Mouse (Mus musculus) neural tube, embryonic 12.5 days (tissue): ENCODE measurements around the gene Mok. TPM values are rescaled to one million over a fixed set of nuclear protein-coding genes. Genes with fewer than 3 reads are reported as not detected.

Source experiments
- ATAC-seq: fragments of 200-750 bp; cut with Nextera tagmentation; 2 replicates; pipeline ENCODE4 v1.8.0; 2017; ENCODE audit warnings: low read depth, mild to moderate bottlenecking, moderate TSS enrichment, moderate library complexity; ENCODE audit not compliant: low FRiP score
- H3K27ac ChIP-seq: fragments of 300-500 bp; sonication (generic); 2 replicates; pipeline ENCODE4 v1.5.1; 2016
- H3K27me3 ChIP-seq: fragments of 300-500 bp; sonication (generic); replicated peaks from 2 replicates; pipeline ENCODE4 v1.6.1; 2016; ENCODE audit warnings: mild to moderate bottlenecking
- H3K36me3 ChIP-seq: fragments of 300-500 bp; sonication (generic); 2 replicates; pipeline ENCODE4 v1.6.1; 2016; ENCODE audit warnings: mild to moderate bottlenecking
- H3K4me1 ChIP-seq: fragments of 300-500 bp; sonication (generic); 2 replicates; pipeline ENCODE4 v1.6.1; 2016
- H3K4me2 ChIP-seq: fragments of 300-500 bp; sonication (generic); replicated peaks from 2 replicates; pipeline ENCODE4 v1.6.1; 2016; ENCODE audit warnings: mild to moderate bottlenecking
- H3K4me3 ChIP-seq: fragments of 300-500 bp; sonication (generic); 2 replicates; pipeline ENCODE4 v1.5.1; 2016
- H3K9ac ChIP-seq: fragments of 300-500 bp; sonication (generic); 2 replicates; pipeline ENCODE4 v1.6.1; 2016; ENCODE audit warnings: mild to moderate bottlenecking
- H3K9me3 ChIP-seq: fragments of 300-500 bp; sonication (generic); 2 replicates; pipeline ENCODE4 v1.6.1; 2016; ENCODE audit warnings: mild to moderate bottlenecking
- WGBS: fragments of 180-500 bp; shearing (Covaris S2); methylation state at CpG from one replicate; pipeline ENCODE4 v1.1.7; 2016; 5-methylcytosine and 5-hydroxymethylcytosine counted together
- polyA plus RNA-seq: library from polyadenylated mRNA; unstranded; fragments of >200 nt; fragmentation: Nextera tagmentation; extraction: Ambion mirVana; gene quantifications from 2 replicates; pipeline ENCODE4 v1.2.1, GENCODE M21; 2016

The Mok gene
- polyA plus RNA-seq, 1 experiment from 2014 or later: 10.2 TPM

DNA sequence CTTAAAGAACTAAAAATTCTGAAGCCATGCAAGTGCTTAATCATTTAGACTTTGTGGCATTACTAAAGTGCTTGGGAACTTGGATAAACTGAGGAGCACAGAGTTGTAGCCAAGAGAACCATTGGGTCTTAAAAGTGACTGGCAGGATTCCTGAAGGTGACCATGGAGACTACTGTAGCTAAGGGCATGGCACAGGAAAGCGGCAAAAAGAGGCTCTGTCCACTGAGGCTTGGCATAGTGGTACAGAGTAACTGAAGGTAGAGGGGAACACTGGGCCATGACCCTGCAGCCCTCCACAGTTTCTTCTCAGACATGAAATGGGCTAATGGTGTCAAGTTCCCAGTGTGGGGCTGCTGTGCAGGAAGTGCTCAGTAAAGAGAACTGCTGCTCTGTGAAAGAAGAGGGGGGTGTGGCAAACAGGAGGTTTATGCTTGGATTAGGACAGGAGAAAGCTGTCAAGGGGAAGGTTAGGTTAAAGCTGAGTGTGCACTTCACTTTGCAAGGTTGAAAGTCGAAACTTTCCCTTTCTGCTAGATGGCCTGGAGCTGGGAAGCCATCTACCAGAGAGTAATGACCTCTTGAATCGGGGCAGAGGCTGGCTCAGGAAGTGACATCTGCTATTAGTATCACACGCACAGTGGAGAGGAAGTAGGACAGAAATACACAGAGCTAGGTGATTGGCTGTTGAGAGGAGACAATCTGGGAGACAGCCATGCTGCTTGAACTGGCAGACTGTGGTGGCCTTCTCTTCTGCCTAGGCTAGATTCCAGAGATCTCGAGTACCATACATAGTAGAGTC, 64.9 kb downstream of the Mok start:
- H3K27me3 ChIP-seq: no peaks in the 10 kb centered on the region
- H3K4me3 ChIP-seq: no peak overlapping the region
- 77% methylated on average over 5 of the region's 5 CpGs for WGBS
- H3K4me2 ChIP-seq: no peak overlapping the region
- H3K36me3 ChIP-seq: peaks cover 8% of the 10 kb centered on the region
- no peak overlapping the region for H3K27ac ChIP-seq
- no peaks in the 10 kb centered on the region for H3K9me3 ChIP-seq
- no peaks in the 10 kb centered on the region for H3K4me1 ChIP-seq
- H3K9ac ChIP-seq: no peak overlapping the region
- ATAC-seq: no peak

DNA sequence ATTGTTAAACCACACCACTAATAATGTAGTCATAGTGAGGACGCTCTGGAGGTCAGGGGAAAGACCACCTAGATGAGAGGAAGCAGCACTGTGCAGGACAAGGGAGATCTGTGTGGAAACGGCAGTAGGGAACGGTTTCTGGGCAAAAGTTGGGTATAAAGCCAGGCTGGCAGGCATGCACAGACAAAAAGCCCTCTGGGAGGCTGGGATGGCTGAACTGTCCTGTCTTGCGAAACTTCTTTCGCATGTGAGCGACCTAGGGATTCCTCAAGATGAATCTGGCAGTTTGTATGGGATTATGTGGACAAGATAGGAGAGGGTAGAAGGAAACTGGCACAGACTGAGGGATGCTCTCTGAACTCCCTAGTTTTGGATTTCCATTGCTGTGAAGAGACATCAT, 68.8 kb downstream of the Mok start:
- Histone ChIP-seq H3K4me1 (peaks cover 5% of the 10 kb centered on the region; the same call in 1 of the 2 replicates), H3K4me3 (no peak overlapping the region), H3K27ac (no peak overlapping the region), H3K4me2 (no peak overlapping the region), H3K9me3 (no peaks in the 10 kb centered on the region), H3K27me3 (no peaks in the 10 kb centered on the region), H3K9ac (no peak overlapping the region), H3K36me3 (no peaks in the 10 kb centered on the region)
- 94% methylated on average over 6 of the region's 6 CpGs for WGBS
- no peak for ATAC-seq

- Histone ChIP-seq H3K4me3 (no peak overlapping the region), H3K9ac (no peak overlapping the region), H3K9me3 (no peaks in the 10 kb centered on the region), H3K36me3 (no peaks in the 10 kb centered on the region), H3K4me1 (peaks cover 5% of the 10 kb centered on the region; the same call in 1 of the 2 replicates), H3K4me2 (no peak overlapping the region), H3K27ac (no peak overlapping the region), H3K27me3 (no peaks in the 10 kb centered on the region)
- no peak for ATAC-seq
- WGBS: 96% methylated on average over 10 of the region's 10 CpGs
These were observed 70.1 kb downstream of the Mok start for GRCm38 (mm10) chr12:110770479-110771247.

DNA sequence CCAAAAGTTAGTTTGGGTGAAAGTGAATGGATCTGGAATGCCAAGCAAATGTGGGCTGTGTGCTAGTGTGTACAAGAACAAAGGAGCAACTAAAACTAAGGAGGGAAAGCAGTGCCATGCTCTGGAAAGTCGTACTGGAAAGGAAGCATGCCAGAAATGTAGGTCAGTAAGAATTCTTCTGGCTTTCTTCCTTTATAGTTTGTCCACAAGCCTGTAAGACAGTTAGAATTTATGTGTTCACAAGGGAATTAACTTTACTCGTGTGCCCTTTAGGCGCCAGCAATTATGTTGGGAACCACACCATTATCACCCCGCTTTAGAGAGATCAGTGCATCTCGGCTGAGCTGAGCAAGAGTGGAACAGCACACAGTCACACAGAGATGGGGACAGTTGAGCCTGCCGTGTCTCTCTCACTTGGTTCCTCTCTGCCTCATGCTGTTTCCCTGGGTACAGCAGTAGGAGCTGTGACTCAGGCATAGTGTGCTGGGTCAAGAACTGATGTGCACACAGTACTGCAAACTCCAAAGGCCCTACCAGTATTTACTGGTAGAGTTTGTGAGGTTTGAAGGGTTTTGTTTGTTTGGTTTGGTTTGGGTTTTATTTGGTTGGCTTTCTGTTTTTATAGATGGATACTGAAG, 71.0 kb downstream of the Mok start:
- H3K4me2 ChIP-seq: no peak overlapping the region
- no peak for ATAC-seq
- H3K4me1 ChIP-seq: peaks cover 5% of the 10 kb centered on the region; the same call in 1 of the 2 replicates
- no peak overlapping the region for H3K9ac ChIP-seq
- H3K9me3 ChIP-seq: no peaks in the 10 kb centered on the region
- no peak overlapping the region for H3K4me3 ChIP-seq
- no peaks in the 10 kb centered on the region for H3K27me3 ChIP-seq
- 64% methylated on average over 6 of the region's 6 CpGs for WGBS
- H3K36me3 ChIP-seq: no peaks in the 10 kb centered on the region
- no peak overlapping the region for H3K27ac ChIP-seq

DNA sequence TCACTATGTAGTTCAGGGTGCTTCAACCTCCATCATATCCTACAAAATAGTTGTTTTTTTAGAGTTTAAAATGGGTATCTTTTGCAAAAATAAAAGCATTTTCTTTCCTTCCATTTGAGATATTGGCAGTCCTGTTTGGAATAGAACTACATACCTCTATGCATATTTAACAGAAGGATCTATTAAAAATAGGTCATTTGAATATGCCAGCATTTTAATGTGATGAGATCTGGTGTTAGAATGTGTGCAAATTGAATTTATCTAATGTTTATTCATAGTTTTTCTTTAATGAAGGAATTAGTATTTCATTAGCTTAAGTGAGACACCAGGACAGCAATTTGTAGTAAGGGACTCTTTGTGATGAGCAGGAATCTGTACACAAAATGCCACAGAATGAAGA, 72.2 kb downstream of the Mok start:
- Histone ChIP-seq H3K4me1 (peaks cover 5% of the 10 kb centered on the region; the same call in 1 of the 2 replicates), H3K36me3 (no peaks in the 10 kb centered on the region), H3K9ac (no peak overlapping the region), H3K9me3 (no peaks in the 10 kb centered on the region), H3K4me3 (no peak overlapping the region), H3K4me2 (no peak overlapping the region), H3K27ac (no peak overlapping the region), H3K27me3 (no peaks in the 10 kb centered on the region)
- no peak for ATAC-seq

DNA sequence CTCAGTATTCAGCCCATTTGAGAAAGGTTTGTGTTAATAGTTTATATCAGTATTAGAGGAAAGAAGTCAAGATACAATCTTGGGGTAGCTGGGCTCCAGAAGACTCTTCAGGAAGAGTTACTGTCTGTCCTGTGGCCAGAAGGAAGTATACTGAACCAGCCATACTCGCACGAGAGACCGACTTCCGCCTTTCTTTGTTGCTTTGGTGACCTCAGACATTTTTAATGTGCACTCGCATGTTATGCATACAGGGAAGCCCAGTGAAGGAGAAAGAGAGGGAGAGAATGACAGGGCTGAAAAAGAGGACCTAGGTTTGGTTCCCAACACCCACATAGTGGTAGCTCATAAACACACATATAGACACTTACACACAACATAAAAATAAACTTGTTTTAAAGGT, 76.2 kb downstream of the Mok start:
- no peak overlapping the region for H3K4me2 ChIP-seq
- no peaks in the 10 kb centered on the region for H3K27me3 ChIP-seq

GRCm38 (mm10) chr12:110762321-110762720, 78.4 kb downstream of the Mok start:
- Histone ChIP-seq H3K4me1 (no peaks in the 10 kb centered on the region), H3K9ac (no peak overlapping the region), H3K36me3 (no peaks in the 10 kb centered on the region), H3K27me3 (no peaks in the 10 kb centered on the region), H3K27ac (no peak overlapping the region), H3K4me3 (no peak overlapping the region), H3K9me3 (no peaks in the 10 kb centered on the region), H3K4me2 (no peak overlapping the region)
- no peak for ATAC-seq
- WGBS: 93% methylated on average over 2 of the region's 2 CpGs

More for the DNA sequence above, 76.2 kb downstream of the Mok start:
- Histone ChIP-seq H3K36me3 (no peaks in the 10 kb centered on the region), H3K9ac (no peak overlapping the region), H3K9me3 (no peaks in the 10 kb centered on the region), H3K4me3 (no peak overlapping the region), H3K4me1 (peaks cover 4% of the 10 kb centered on the region; the same call in 1 of the 2 replicates), H3K27ac (no peak overlapping the region)
- WGBS: 93% methylated on average over 5 of the region's 5 CpGs
- ATAC-seq: no peak

DNA sequence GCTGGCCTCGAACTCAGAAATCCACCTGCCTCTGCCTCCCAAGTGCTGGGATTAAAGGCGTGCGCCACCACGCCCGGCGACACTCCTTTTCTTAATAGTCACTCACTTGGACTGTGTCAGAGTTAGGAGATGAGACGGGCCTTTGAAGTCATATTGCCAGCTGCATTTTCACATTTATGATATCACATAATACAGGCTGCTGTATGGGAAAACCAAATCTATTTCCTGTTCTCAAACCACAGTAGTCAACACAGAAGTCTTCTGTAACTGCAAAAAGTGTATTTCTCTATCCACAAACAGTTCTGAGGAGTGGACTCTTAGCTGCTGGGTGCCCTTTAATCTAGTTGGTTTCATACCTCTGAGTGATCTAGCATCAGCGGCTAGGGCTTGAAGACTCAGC, 81.8 kb downstream of the Mok start:
- 92% methylated on average over 8 of the region's 8 CpGs for WGBS
- Histone ChIP-seq H3K4me1 (no peaks in the 10 kb centered on the region), H3K36me3 (peaks cover 11% of the 10 kb centered on the region; the same call in 1 of the 2 replicates), H3K4me3 (no peak overlapping the region), H3K9ac (no peak overlapping the region), H3K27ac (no peak overlapping the region), H3K4me2 (no peak overlapping the region), H3K27me3 (no peaks in the 10 kb centered on the region), H3K9me3 (no peaks in the 10 kb centered on the region)
- ATAC-seq: no peak

Other genes with a start within 250 kb of the Mok start
- gene Dync1h1, start 239.5 kb downstream of the Mok start, polyA plus RNA-seq: 86.6 and 87.9 TPM in 2 replicates
- not detected in 2 replicates for gene 1700001K19Rik, start 158.3 kb downstream of the Mok start, polyA plus RNA-seq
- 1,156 and 1,160 TPM in 2 replicates for gene Hsp90aa1, start 138.2 kb downstream of the Mok start, polyA plus RNA-seq
- gene Wdr20, start 103.0 kb downstream of the Mok start, polyA plus RNA-seq: 28.1 and 30.5 TPM in 2 replicates
- 5.7 and 5.9 TPM in 2 replicates for gene Zfp839, start 9.3 kb upstream of the Mok start, polyA plus RNA-seq
- 65.3 and 68.3 TPM in 2 replicates for gene Cinp, start 48.2 kb upstream of the Mok start, polyA plus RNA-seq
- 7.2 and 7.6 TPM in 2 replicates for gene Tecpr2, start 48.3 kb upstream of the Mok start, polyA plus RNA-seq
- 9.5 and 10.5 TPM in 2 replicates for gene Ankrd9, start 138.1 kb upstream of the Mok start, polyA plus RNA-seq
- gene Rcor1, start 198.4 kb upstream of the Mok start, polyA plus RNA-seq: 7.9 and 8.5 TPM in 2 replicates